Mouse (Mus musculus) ES-CJ7 (cell line): ENCODE results near the gene Fam216a.

ENCODE experiments used
- DNase-seq: peaks from one replicate; pipeline ENCODE4 v3.0.0; 2011; ENCODE audit warnings: low read depth, low spot score

Fam216a gene

GRCm38 (mm10) chr5:122391178-122391785, 19.1 kb upstream of the Fam216a start:
- no peak for DNase-seq

GRCm38 (mm10) chr5:122390671-122391070, 18.5 kb upstream of the Fam216a start:
- DNase-seq, result no peak

GRCm38 (mm10) chr5:122390006-122390405, 17.8 kb upstream of the Fam216a start:
- no peak for DNase-seq

- peak; percentile 87 for DNase-seq
Measured at GRCm38 (mm10) chr5:122379374-122380155, 7.4 kb upstream of the Fam216a start.

DNA sequence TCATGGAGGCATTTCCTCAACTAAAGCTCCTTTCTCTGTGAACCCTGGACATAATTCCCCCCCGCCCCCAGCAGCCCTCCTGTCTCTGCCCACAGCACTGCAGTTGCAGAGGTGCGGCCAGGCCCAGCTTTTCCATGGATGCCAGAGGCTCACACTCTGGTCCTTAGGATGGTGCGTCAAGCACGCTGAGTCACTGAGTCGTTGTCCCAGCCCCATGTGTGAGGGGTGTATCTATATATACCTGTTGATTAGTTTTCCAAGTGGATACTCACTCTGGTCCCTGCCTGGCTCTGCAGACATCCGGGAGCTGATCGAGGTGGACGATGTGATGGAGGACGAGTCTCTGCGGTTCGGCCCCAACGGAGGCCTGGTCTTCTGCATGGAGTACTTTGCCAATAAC, 6.0 kb upstream of the Fam216a start:
- DNase-seq, result no peak

DNA sequence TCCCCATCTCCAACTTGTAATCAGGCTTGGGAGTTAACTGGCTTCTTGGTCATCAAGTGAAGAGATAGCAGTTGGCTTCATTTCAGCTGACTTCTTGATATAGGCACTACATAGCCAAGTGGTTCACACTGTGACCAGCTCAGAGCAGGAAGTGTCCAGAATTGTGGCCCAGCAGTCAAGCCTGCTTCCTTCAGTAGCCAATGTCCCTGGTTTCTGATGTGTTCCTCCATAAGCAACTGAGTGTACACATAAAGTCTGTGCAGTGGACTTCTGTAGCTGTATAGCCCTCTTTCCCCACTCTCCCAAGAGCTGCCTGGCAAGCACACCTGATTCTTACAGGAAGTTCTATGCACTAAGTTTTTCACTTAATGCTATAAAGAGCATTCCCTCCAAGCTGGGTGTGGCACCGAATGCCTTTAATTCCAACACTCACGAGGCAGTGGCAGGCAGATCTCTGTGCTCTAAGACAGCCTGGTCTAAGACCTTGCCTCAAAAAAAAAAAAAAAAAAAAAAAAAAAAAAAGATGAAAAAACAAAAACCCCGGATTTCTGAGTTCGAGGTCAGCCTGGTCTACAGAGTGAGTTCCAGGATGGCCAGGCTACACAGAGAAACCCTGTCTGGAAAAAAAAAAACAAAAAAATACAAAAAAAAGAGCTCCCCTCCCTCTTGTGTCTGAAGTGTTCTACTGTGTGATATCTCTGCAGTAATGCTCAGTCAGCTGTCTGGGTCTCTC, 5.1 kb upstream of the Fam216a start:
- DNase-seq, result peak; percentile 38

- no peak for DNase-seq
Measured at GRCm38 (mm10) chr5:122372878-122373277, 714 bp upstream of the Fam216a start.

- no peak for DNase-seq
Measured at GRCm38 (mm10) chr5:122371591-122372191, 473 bp downstream of the Fam216a start, which contains the start of gene Gpn3. Gene Gpn3 (plus strand): TSS chr5:122371876.

- DNase-seq, result no peak
Measured at GRCm38 (mm10) chr5:122354492-122355067, 17.6 kb downstream of the Fam216a start.

DNA sequence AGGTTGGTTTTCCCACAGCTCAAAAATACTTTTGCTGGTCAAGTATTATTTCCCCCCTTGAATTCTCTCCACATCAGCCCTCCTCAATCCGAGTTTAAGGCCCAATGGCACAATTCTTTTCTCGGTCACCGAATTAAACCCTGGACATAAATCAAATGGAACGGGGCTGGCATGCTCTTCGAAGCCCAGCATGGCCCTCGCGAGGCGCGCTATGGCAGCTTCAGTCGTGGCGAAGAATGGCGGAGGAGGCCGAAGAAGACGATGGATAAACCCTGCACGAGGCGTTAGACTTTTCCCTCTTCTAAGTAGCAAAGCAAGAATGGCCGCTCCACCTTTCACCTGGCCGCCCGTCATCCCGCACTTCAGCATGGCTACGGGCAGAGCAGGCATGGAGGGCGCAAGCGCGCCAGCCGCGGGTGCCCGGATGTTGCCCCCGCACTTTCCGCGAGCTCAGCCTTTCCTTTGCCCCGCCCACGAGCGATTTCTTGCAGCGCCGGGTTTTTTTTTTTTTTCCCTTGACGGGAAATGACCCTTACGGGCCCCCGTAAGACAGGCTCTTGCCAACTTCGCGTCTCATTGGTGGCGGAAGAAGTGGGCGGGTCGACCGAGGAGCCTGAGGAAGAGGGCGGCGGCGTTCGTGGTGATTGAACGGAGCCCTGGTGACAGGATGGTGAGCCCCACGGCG, 18.2 kb downstream of the Fam216a start, which contains the start of the genes Rad9b and Vps29:
Gene Rad9b (minus strand): TSS at position 427 of the 685 bp plus-strand sequence.
Gene Vps29 (plus strand): TSS at position 563 of the 685 bp plus-strand sequence.
- peak; percentile 99 for DNase-seq

- no peak for DNase-seq
Measured at GRCm38 (mm10) chr5:122345777-122346176, 26.4 kb downstream of the Fam216a start.

GRCm38 (mm10) chr5:122344260-122344659, 27.9 kb downstream of the Fam216a start:
- DNase-seq, result peak; percentile 79

DNA sequence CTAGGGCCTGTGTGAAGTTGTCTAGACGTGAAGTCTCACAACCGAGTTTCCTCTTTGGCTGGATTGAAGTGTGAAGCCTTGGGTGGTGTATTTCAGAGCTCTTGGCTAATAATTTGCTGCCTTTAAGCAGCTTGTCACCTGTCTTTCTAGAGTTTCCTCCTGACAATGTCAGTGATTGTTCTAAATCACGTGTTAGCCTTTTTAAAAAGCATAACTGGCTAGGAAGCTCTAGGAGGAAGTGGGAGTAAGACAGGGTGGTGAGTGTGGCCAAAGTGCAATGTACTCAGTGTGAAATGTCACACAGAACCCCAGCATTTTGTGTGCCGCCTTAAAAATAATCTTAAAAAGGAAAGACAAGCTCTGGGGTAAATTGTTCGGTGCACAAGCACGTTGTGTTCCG, 28.4 kb downstream of the Fam216a start:
- DNase-seq, result no peak

- no peak for DNase-seq
Measured at GRCm38 (mm10) chr5:122342874-122343273, 29.3 kb downstream of the Fam216a start.

GRCm38 (mm10) chr5:122336554-122337294, 35.4 kb downstream of the Fam216a start:
- DNase-seq, result no peak

DNA sequence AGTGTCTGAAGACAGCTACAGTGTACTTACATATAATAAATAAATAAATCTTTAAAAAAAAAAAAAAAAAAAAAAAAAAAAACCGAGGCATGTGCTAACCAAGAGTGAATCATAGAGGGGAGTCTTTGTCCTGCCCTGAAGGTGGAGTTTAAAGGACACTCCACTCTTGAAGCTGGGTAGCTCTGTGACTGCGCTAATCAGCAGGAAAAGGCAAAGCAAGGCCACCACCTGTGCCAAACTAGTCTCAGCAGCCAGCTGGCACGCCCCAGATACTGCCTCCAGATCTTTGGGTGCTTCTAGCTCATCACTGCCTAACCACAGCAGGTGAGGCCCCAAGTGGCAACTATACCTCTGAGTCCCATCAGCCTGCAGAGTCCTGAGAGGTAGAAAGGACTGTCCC, 37.5 kb downstream of the Fam216a start:
- no peak for DNase-seq

GRCm38 (mm10) chr5:122330269-122330668, 41.9 kb downstream of the Fam216a start:
- DNase-seq, result no peak

GRCm38 (mm10) chr5:122327283-122327682, 44.9 kb downstream of the Fam216a start:
- no peak for DNase-seq

DNA sequence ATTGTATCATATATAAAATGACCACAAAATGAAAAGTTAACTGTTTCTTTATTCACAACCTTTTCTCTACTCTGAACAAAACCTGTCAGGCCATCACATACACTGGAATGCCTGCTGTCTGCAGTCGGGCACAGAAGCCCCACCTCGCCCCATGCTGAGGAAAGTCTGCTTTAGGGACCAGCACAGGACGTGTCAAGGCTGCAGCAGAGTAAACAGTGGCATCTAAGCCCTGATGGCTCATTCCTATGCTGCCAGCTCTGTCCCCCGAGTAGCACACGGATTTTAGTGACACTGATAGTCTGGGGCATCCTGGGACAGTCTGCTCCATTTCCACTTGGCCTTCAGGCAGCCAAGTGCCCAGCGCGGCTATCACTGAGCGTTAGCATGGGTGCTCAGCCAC, 46.7 kb downstream of the Fam216a start:
- no peak for DNase-seq
